Mouse (Mus musculus) monocyte, adult 2 months (primary cell): ENCODE measurements around the gene Slc2a9.

ENCODE experiments used
- DNase-seq, 2 experiments: peaks; one replicate each; pipeline ENCODE4 v3.0.0; 2022; ENCODE audit warnings: low spot score in 2 of 2, low read depth in 1 of 2

The Slc2a9 gene

DNA sequence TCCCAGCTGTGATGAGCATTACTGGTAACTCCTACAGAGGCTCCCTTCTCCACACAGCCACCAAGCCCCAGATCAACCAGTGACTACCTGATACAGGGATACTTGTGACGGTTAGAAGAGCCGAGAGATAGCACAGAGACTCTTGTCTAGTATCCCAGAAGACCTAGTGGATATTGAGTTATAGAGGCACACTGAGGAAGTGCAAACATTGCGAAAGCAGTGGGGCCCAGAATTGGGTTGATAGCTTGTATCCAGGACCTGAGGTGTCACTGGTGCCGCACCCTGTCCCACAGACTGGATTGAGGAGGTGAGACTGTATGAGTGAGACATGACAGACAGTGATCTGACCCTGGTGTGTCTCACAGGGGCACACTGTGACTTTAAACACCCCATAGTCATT lies at the start of gene Slc2a9:
Gene Slc2a9, minus strand, starts transcription at position 152 of the 400 bp plus-strand sequence.
- DNase-seq, result peak in 1 of 2 experiments; percentile 46

DNA sequence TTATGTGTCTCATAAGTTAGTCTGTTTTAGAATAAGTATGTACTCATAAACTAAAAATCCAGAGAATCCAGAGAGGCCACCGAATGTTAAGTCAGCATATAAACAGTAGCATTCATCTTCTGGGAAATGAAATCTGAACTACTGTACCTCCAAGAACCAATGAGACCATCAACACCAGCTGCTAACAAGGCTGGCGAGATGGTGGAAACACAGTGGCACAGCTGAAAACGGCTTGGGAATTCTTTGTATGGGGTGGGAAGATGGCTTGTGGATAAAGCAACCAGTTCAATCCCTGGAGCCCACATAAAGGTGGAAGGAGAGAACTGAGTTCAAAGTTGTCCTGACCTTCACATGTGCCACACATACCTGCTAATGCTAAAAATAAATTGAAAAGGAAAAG lies 49.7 kb upstream of the Slc2a9 start:
- DNase-seq, result no peak

DNA sequence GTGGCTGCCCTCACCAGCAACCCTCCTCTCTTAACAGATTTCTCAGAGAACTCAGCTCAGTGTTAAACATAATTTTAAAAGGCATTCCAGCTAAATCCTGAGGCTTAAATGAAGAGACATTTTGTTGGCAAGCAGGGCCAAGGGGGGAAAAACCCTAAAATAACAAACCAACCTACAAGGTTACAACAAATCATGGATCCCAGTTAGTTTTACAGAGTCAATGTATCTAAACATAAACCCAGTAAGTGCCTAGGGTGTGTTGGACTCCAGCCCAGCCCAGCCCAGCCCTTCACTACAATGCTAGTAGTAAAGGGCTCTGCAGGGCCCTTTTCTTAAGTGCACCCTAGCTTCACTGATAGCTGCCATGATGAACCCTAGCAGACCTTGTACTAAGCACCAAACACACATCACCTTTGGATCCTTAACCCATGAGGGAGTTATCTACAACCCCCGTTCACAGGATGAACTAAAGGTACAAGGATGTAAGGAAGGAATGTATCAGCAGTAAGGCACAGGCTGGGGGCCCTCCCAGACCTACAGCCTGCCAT lies 47.4 kb upstream of the Slc2a9 start:
- DNase-seq, result no peak

DNA sequence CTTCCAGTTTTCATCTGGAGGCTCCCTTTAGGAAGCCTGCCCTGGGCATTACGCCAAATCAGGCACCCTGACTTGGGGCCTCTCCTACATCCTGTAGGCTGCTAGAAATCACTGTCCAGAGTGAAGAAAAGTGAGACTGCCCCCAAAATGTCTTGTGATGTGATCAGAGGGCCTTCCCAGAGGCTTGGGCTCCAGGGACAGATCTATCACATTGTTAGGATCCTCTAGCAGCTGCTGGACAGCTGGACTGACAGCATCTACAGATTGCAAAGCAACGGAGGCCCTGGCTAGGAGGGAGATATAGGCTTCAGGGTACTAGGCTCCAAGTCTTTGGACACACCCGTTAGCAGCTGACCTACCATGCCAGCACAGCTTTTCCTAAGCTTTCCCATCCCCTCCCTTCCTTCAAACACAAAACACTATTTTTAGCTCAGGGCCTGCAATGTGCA lies 46.5 kb upstream of the Slc2a9 start:
- DNase-seq, result no peak

DNA sequence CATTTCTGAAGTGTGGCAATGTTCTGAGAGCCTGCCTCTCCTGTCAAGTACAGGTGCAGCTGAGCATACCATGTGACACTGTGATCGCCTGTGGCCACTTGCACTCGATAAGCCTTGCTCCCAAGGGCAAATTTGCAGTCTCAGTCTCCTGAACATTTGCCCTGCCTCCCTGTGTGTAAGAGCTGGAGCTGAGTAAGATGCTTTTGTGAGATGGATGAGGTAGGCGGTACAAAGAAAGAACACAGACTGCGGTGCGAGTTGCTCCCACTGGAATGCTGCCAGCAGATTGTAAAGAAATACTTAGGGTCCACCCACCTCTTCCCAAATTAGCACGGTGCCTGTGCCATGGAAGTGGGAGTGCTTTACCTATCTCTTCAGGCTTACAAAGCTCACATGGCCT lies 44.4 kb upstream of the Slc2a9 start:
- DNase-seq, result no peak

DNA sequence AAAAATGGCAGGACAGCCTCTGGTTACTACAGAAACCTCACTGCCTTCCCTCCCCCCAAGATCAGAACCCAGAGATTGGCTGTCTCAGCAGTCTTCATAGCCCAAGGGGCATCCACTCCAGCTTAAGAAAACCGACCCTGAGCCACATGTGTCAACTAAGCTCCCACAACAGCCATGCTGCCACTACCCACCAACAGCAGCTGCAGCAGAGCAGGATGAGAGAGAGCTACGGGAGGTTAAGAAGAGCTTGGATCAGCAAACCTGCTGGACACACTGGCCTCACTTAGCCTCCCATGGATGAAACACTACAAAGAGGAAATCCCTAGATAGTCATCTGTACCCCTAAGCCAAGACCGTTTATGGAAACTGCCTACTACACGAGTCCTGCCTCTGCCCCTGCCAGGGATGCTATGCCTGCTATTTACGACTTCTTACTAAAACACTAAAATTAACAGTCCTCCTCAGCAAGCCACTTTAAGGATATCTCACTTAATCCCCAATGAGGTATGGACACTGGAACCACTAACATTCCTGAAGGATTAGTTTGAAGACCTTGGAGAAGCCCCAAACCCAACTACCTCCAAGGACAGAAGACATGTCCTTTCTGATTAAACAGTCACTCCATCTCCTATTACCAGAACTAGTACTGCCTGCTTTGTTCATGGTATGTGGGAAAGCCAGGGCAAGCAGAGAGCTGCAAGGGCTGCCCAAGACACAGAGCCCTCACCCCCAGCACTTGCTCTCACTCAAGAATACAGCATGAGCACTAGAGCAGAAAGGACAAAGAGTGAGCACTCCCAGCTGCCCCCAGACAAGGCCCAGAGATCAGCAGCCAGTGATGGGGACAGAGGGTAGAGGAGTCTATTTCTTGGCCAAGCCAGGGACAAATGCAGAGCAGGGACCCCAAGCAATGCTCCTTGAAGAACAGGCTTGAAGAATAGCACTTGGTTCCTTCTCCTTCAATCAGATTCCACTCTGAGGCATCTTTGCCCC lies 41.8 kb upstream of the Slc2a9 start:
- DNase-seq, result no peak

DNA sequence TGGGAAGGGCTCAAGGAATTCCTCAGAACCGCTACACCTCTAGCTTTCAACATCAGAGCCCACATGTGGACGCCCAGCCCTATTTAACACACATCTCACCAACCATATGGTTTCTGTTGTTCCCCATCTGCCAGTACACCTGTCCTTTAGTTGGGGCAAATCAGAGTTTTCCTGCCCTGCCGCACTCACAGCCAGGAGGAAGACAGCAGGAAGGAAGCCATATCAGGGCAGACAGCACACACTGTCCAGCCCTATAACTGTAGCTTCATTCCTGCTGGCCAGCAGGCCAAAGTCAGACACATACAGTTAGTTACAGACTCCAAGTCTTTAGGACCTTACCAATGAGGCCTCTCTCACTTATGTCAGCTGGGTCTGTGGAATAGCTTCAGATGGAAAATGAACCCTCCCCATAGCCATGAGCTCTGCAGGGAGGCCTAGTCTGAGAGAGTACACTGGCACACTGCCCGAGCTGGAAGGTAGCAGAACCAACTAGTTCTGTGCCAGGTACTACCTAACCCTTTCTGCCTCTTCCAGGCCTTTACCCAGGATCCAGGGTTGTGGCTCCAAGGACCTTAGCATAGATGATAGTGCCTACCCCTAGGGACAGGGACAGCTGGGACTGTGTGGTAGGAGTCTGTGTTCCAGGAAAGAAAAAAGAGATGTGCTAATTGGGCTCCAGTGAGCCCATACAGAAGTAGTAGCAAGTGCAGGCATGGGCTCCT lies 40.7 kb upstream of the Slc2a9 start:
- DNase-seq, result no peak

DNA sequence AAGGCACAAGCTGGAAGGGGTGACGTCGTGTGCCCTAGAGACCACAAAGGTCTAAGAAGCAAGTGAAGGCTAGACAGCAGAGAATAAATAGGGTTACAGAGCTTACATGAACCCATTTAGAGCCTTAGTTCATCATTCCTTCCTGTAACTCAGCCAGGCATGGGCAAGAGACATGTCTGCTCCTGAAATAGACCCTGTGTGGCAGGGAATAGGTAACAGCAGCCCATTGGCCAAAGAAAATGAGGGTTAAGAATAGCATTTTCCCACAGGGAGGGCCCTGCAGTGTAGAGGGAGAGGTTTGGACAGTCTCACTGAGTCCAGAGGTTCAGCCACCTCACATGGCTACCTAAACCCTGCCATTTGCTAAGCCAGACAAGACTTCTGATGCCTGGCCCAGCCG lies 38.8 kb upstream of the Slc2a9 start:
- no peak for DNase-seq

DNA sequence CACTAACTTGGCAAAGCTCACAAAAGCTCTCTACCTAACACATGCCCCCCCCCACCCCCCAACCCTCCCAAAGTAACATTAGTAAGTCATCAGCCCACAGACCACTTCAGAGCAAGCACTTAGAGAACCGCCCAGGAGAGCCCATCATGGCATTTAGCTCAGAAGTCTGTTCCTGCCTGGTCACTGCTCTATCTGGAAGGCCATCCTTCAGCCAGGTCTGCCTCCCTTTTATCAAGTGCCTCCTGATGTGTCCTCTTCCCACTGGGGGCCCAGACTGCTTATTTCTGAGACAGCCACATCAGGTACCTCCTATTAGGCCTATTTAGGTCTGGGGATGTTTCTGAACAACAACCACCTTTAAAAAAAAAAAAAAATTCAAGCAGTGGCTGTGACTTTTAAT lies 38.0 kb upstream of the Slc2a9 start:
- no peak for DNase-seq

DNA sequence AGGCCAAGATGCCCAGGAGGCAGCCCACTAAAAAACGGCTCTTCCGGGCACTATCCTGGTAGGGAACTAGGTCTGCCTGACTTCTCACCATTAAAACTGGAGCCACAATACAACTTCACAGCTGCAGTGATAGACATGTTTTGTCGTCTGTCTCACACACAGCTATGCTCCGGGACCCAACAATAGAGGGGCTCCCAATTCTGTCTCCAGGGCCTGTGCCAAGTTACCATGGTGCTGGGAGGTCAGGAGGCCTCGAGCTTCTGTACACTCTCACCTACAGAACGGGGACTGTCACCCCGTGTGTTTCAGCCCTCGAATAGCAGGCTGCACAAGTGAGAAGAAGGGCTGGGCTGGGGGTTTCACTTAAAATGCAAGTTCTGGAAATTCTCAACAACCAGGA lies 35.6 kb upstream of the Slc2a9 start:
- no peak for DNase-seq

DNA sequence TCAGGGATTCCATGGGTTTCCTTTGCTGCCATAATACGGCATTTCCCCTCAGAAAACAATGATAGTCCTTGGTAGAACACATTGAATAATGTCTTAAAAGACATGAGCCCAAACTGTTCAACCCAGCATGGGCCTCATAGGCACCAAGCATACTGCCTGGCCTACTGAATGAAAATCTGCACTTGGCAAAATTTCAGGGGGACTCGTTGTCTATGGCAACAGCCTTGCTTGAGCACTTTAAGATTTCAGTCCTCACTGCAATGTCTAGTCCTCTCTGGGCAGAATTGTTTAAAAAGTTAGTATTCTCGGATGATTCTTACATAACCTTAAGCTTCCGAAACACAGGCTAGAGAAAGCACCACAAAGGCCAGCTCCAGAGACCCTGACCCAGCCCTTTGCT lies 34.9 kb upstream of the Slc2a9 start:
- DNase-seq, result no peak

DNA sequence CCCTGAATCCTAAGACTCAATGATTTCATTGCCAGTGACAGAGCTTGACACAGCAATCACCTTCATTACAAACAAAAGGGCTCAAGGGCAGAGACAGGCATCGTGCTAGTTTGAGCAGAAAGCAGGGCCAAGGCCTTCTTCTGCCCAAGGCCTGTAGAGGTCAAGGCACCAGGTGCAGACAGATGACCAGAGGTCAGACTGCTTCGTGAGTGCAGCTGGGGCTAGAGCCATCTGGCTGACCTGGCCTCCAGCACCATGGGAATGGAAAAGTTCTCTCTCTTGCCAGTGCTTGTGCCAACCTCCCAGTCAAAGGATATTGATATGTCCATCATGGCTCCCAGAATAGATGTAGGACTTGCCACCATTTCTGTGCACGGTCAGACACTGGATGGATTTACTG lies 33.9 kb upstream of the Slc2a9 start:
- no peak for DNase-seq

DNA sequence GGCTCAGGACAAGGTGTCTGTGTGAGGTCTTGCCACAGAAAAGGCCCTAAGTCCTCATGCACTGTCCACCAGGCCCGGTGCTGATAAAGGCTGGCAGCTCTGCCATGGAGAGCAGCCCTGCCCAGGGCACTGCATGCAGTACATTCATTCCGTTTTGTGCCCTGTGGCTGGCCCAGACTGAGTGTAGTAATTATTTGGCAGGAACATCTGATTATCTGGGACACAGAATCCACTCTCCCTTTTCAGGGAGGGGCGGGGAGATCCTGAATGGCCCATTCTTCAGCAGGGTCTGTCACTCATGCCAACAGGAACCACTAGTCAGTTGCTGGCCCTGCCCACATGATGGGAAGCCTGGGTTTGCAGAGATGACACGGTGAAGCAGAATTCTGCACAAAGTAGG lies 29.1 kb upstream of the Slc2a9 start:
- DNase-seq, result no peak

DNA sequence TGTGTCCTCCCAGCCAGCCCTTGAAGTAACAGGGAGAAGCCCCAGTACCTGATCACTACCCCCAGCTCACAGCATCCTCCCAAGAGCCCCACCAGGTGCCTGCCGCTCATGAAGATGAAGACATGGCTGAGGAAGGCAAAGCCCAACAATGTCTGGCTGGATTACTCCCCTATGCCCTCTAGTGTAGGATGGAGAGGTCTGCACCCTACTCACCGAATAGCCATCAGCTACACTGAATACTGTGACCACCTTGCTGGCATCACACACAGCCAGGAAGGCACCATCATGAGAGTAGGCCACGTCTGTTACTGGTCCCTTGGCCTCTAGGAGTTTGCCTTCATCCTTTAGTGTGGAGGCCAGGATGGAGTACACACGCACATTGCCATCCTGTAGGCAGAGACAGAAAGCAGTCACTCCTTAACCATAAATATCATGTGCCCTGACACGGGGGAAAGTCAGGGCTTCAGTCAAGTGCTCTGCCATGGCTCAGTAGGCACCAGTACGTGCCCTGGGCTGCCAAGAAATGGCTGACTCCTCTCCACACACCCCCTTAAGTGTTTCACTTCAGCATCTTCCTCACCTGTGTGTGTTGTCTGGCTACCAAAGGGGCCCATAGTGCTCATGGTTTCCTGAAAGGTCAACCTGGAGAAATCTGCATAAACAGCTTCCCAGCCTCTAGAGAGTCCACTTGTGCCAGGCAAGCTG lies 26.9 kb upstream of the Slc2a9 start:
- no peak for DNase-seq

DNA sequence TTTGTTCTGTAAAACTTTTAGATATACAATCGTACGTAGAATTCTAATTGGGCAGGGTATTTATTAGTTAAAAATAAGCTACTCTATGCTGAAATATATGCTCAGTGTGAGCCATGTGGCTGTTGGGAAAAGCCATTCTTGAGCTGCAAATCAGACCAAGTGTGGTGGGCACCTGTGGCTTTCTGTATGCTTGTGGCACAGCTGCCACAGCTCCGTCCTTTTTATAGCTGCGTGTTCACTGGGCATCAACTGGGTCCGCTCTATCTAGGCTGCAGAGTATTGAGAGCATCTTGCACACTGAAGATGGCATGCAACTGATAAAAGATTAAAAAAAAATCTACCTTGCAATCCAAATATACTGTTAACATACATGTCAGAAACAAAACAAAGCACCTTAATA lies 20.0 kb upstream of the Slc2a9 start:
- DNase-seq, result no peak

DNA sequence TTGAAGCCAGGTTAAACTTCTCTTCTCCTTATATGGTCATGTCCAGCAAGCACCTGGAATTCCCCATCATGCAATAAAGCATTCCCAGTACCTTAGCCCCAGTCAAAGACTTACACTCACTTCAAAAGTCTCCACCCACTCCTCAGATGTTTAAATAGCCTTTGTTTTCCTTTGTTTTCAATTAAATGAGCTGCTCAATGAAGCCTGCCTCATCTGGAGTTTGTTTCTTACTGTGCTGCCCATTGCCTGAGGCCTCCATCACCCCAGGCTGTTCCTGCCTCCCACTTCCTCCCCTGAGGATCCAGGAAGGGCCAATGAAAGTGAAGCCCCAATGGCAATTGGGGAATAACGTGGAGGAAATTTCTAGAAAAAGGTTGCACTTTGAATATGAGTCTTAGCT lies 17.9 kb upstream of the Slc2a9 start:
- DNase-seq, result no peak

DNA sequence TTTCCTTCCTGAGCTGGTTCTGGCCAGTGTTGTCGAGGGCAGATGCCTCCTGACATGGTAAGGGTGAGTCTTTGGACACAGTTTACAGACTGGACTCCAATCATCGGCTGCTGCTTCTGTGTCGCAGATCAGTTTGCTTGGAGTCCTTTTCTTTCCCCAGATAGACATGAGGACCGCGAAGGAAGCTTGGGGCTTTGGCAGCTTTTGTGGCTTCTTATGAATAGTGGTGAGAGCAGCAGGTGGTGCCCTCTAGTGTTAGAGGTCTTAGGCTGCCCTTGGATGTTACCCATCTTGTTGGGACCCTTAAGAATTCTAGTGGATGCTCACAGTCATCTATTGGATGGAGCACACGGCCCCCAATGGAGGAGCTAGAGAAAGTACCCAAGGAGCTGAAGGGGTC lies 13.3 kb upstream of the Slc2a9 start:
- no peak for DNase-seq

DNA sequence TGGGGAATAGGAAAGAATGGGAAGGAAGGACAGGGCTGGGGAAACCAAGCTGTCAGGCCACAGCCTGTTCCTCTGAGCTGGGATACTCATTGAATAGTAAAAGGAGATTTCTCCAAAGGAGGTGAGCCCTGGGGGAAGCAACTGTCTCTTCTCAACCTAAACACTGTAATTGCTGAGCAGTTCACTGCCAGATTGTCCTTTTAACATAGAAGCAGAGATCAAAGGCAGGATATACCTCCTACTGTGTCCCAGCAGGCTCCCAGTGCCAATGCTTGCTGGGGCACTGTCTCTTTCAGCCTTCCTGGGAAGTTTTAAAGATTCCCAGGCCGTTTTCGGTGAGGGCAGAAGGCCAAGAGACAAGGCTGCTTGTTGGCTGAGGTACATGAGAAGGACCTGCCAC lies 10.0 kb upstream of the Slc2a9 start:
- no peak for DNase-seq

DNA sequence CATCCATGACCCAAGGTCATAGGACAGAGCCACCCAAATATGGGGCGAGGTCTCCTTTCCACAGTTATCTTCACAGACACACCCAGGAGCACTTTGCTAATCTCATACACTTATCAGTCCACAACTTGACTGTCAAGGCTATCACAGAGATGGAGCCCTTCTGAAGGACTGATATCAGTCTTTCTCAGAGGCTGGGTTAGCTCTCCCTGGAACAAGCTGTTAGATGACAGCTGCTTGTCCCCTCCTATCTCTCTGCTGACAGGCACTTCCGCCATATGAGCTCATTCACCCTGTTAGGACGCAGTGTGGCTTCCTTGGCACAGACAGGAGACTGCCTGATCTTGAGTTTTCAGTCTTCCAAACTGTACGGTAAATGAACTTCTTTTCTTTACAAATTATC lies 6.6 kb upstream of the Slc2a9 start:
- no peak for DNase-seq

DNA sequence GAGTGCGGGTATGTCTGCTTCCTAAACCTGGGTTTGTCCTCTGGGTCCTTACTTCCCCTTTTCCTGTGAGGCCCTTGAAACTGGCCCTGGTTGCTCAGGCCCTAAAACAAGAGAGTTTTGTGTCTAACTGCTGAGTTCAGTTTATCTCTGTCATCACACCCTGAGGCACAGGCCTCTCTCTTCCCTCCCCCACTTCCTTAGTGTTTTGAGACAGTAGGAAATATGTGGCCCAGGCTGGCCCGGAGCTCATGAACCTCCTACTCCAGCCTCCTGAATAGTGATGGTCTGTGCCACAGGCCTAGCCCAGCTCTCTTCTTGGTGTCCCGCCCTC lies 2.5 kb upstream of the Slc2a9 start:
- DNase-seq, result peak; percentile 37 to 49

DNA sequence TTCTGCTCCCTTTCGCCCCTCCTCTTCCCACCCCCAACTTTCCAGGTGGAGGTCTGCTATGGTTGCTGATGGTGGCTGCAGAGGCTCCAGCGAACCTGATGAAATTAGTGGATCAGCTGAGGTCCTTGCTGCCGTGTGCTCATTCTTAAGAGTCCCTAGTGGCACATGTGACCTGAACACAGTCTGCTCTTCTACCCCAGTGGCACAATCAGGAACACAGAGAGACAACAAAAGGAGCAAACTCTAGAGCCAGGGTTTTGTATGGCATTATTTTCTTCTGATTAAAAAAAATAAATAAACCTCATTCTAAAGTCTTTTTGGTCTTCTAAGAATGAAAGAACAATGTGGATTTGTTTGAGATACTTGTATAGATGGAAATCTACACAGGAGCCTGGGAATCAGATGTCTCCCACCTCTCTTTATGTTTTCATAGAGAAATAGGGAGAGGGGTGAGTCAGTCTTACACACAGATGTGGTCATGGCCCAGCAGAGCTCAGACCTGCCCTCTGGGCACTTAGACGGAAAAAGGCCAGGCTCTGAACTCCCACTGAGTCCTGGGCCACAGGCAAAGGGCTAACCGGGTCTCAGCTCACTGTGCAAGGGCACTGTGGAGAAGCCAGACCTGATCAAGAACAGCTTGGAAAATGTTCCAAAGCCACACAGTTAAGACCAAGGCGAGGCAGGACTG lies 1.9 kb upstream of the Slc2a9 start:
- no peak for DNase-seq
